Mouse (Mus musculus): Measurements from ENCODE around the gene Ahcyl1. TPM values are rescaled to one million over a fixed set of nuclear protein-coding genes. Genes with fewer than 3 reads are reported as not detected.

Gene Ahcyl1
- 9.8 and 10.9 TPM in 2 replicates for polyA plus RNA-seq (2012; ENCODE audit: low replicate concordance)

DNA sequence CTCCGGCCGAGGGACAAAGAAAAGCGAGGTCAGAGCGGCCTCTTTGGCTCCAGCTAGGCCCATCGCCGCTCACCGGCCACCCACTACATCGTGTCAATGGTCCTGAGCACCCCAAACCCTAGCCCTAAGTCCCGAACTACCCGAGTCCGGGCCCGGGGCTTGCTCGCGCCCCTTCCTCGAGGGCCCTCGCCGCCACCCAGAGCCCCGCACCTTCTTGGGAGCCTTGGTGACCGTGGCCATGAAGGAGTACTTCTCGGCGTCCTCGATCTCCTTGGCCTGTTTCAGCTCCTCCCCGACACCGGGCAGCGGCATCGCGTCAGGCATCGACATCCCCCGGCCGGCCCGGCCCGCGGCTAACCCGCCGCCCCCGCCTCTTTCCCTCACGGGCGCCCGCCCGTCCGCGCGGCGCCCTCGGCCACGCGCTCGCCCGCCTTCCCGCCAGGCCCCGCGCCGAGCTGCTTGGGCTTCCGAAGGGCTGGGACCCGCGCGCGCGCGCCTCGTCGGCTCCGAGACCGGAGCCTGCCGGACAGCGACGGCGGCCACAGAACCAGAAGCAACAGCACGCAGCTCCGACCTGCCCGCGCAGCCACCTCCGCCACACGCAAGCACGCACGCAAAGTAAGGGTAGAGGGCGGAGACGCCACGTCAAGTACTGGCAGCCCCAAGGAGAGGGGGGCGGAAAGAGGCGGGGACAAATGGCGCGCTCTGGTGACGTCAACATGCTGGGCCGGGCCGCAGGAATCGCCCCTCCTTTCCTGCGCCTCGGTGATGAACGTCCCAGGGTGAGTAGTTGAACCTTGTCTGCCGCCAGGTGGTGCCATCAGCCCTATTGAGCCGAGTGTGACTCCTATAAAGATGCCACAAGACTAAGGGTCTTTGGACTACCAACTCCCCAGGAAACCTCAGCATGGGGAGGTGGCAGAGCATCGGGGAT, at the start of gene Ahcyl1:
Gene Ahcyl1 (minus strand): TSS at position 613 of the 934 bp plus-strand sequence.

GRCm38 (mm10) chr3:107631523-107631958, 64.8 kb downstream of the Ahcyl1 start, which contains the start of gene Strip1:
TSS of gene Strip1 (minus strand) at chr3:107631694.

DNA sequence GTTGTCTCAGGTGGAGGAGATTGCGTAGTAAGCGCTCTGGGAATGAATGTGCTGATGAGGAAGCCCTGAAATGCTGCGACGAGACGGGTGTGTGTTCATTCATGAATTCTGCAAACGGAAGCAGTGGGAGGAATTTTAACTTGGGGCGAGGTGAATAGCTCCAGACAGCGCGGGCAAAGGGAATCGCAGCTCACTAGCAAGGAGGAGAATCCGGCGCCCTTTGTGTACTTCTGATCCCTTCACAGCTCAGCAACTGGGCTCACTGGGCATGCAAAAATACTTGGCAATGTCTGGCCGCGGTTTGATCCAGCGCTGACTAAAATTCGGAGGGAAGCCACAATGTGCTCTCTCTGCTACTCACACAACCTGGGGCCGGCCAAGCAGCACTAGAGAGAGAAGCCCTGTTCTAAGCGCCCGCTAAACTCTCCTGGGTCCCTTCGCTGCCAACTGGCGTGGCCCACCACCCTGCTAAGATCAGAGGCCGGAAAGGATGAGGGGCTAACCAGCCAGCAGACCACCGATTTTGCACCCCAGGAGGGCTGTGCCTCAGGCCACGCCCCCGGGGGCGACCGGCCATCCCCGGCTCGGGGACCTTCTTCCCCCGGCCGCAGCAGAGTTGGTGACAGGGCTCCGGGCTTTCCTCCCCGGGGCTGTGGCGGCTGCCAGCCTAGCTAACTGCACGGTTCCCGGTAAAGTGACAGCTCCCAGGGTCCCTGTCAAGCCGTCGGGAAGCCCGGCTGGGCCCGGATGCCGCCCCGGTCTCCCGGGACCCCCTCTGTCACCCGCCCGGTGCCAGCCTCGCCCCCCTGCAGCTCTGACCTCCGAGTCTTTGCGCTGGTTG, 65.5 kb downstream of the Ahcyl1 start, which contains the start of gene Gm10961:
Gene Gm10961 (plus strand): TSS at position 641 of the 841 bp plus-strand sequence.

Other genes starting within 250 kb of the Ahcyl1 start
- 0.04 TPM in 1 of 2 replicates, not detected in the other for gene Kcnc4, start 237.0 kb downstream of the Ahcyl1 start, polyA plus RNA-seq (2012; ENCODE audit: low replicate concordance)
- 0.08 and 0.09 TPM in 2 replicates for gene Slc6a17, start 178.5 kb downstream of the Ahcyl1 start, polyA plus RNA-seq (2012; ENCODE audit: low replicate concordance)
- gene Ubl4b, start 141.5 kb downstream of the Ahcyl1 start, polyA plus RNA-seq (2012; ENCODE audit: low replicate concordance) = not detected in 2 replicates
- gene Alx3, start 101.5 kb downstream of the Ahcyl1 start, polyA plus RNA-seq (2012; ENCODE audit: low replicate concordance) = not detected in 2 replicates
- not detected in 2 replicates for gene Gm10961, start 65.2 kb downstream of the Ahcyl1 start, polyA plus RNA-seq (2012; ENCODE audit: low replicate concordance)
- 20.6 and 27.0 TPM in 2 replicates for gene Strip1, start 64.9 kb downstream of the Ahcyl1 start, polyA plus RNA-seq (2012; ENCODE audit: low replicate concordance)
- gene Csf1, start 63.9 kb upstream of the Ahcyl1 start, polyA plus RNA-seq (2012; ENCODE audit: low replicate concordance) = 11.8 and 29.7 TPM in 2 replicates
- gene Eps8l3, start 180.7 kb upstream of the Ahcyl1 start, polyA plus RNA-seq (2012; ENCODE audit: low replicate concordance) = 0.07 TPM in 1 of 2 replicates, not detected in the other
- 1.2 TPM in 1 of 2 replicates, not detected in the other for gene Gstm5, start 199.3 kb upstream of the Ahcyl1 start, polyA plus RNA-seq (2012; ENCODE audit: low replicate concordance)
- 0.47 TPM in 1 of 2 replicates, not detected in the other for gene Gstm7, start 235.3 kb upstream of the Ahcyl1 start, polyA plus RNA-seq (2012; ENCODE audit: low replicate concordance)
- gene Gstm6, start 247.2 kb upstream of the Ahcyl1 start, polyA plus RNA-seq (2012; ENCODE audit: low replicate concordance) = not detected in 2 replicates

Data from hematopoietic multipotent progenitor cell, adult 10-12 weeks (in vitro differentiated cells).